Mouse (Mus musculus) hindbrain, embryonic 15.5 days (tissue): Measurements from ENCODE around the gene Khsrp. TPM values are rescaled to one million over a fixed set of nuclear protein-coding genes. Genes with fewer than 3 reads are reported as not detected.

ENCODE experiments used
- ATAC-seq: fragments of 200-750 bp; cut with Nextera tagmentation; 2 replicates; pipeline ENCODE4 v1.8.0; 2017; ENCODE audit warnings: low read depth, moderate number of reproducible peaks, moderate TSS enrichment; ENCODE audit not compliant: low FRiP score
- H3K27ac ChIP-seq: fragments of 300-500 bp; sonication (generic); replicated peaks from 2 replicates; pipeline ENCODE4 v1.5.1; 2015; ENCODE audit warnings: mild to moderate bottlenecking, inconsistent platforms
- H3K27me3 ChIP-seq: fragments of 300-500 bp; sonication (generic); 2 replicates; pipeline ENCODE4 v1.6.1; 2015; ENCODE audit warnings: control low read depth, inconsistent platforms
- H3K36me3 ChIP-seq: fragments of 300-500 bp; sonication (generic); 2 replicates; pipeline ENCODE4 v1.6.1; 2015; ENCODE audit warnings: control low read depth, inconsistent platforms
- H3K4me1 ChIP-seq: fragments of 300-500 bp; sonication (generic); replicated peaks from 2 replicates; pipeline ENCODE4 v1.6.1; 2015; ENCODE audit warnings: control low read depth, inconsistent platforms
- H3K4me2 ChIP-seq: fragments of 300-500 bp; sonication (generic); 2 replicates; pipeline ENCODE4 v1.6.1; 2015; ENCODE audit warnings: moderate library complexity, mild to moderate bottlenecking, inconsistent platforms
- H3K4me3 ChIP-seq: fragments of 300-500 bp; sonication (generic); 2 replicates; pipeline ENCODE4 v1.5.1; 2015; ENCODE audit warnings: mild to moderate bottlenecking, inconsistent platforms
- H3K9ac ChIP-seq: fragments of 300-500 bp; sonication (generic); 2 replicates; pipeline ENCODE4 v1.6.1; 2015; ENCODE audit warnings: inconsistent platforms
- H3K9me3 ChIP-seq: fragments of 300-500 bp; sonication (generic); 2 replicates; pipeline ENCODE4 v1.6.1; 2016; ENCODE audit warnings: control low read depth, inconsistent platforms
- WGBS: fragments of 180-500 bp; shearing (Covaris S2); methylation state at CpG from one replicate; pipeline ENCODE4 v1.1.7; 2015; 5-methylcytosine and 5-hydroxymethylcytosine counted together
- polyA plus RNA-seq: library from polyadenylated mRNA; unstranded; fragments of >200 nt; fragmentation: Nextera tagmentation; extraction: Ambion mirVana; gene quantifications from 2 replicates; pipeline ENCODE4 v1.2.1, GENCODE M21; 2015

The Khsrp gene
- polyA plus RNA-seq, 1 experiment from 2014 or later: 31.2 TPM

GRCm38 (mm10) chr17:56996506-56996905 lies 34.8 kb downstream of the Khsrp start:
- peaks cover 26% of the 10 kb centered on the region for H3K4me1 ChIP-seq
- H3K4me3 ChIP-seq: peak overlapping the region; percentile 90; the same call in 1 of the 2 replicates
- 77% methylated on average over 2 of the region's 2 CpGs for WGBS
- peak overlapping the region; percentile 78; the same call in 1 of the 2 replicates for H3K4me2 ChIP-seq
- H3K36me3 ChIP-seq: peaks cover 45% of the 10 kb centered on the region
- no peaks in the 10 kb centered on the region for H3K9me3 ChIP-seq
- no peak overlapping the region for H3K9ac ChIP-seq
- H3K27ac ChIP-seq: peak overlapping the region; percentile 85; the same call in 1 of the 2 replicates
- H3K27me3 ChIP-seq: no peaks in the 10 kb centered on the region
- no peak for ATAC-seq

DNA sequence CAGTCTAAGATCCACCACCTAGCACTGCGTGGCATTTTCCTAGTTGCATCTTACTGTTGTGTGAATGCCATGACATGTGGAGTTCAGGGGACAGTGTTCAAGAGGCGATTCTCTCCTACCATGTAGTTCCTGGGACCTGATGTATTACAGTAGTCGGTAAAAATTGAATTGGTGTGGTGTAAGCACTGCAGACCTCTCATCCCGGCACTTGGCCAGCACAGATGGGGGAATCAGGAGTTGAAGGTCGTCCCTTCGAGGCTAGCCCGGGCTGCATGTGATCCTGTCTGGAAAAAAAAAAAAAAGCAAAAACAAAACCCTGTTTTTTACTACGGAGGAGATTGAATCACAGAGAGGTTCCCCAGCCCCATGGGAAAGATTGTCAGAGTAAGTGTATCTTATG lies 36.3 kb downstream of the Khsrp start:
- no peak overlapping the region for H3K4me3 ChIP-seq

GRCm38 (mm10) chr17:56990966-56991365 lies 40.4 kb downstream of the Khsrp start:
- Histone ChIP-seq H3K27ac (no peak overlapping the region), H3K9ac (peak overlapping the region; percentile 71), H3K9me3 (no peaks in the 10 kb centered on the region), H3K4me3 (peak overlapping the region; percentile 61), H3K4me1 (peaks cover 22% of the 10 kb centered on the region), H3K4me2 (peak overlapping the region; percentile 86), H3K36me3 (peaks cover 35% of the 10 kb centered on the region), H3K27me3 (no peaks in the 10 kb centered on the region)
- ATAC-seq: no peak
- WGBS: 73% methylated on average over 2 of the region's 2 CpGs

More for the DNA sequence above, 36.3 kb downstream of the Khsrp start:
- WGBS: 93% methylated on average over 8 of the region's 8 CpGs
- H3K4me2 ChIP-seq: no peak overlapping the region
- ATAC-seq: no peak
- H3K27me3 ChIP-seq: no peaks in the 10 kb centered on the region
- H3K9ac ChIP-seq: no peak overlapping the region
- no peaks in the 10 kb centered on the region for H3K9me3 ChIP-seq
- no peak overlapping the region for H3K27ac ChIP-seq
- peaks cover 34% of the 10 kb centered on the region for H3K4me1 ChIP-seq
- peaks cover 45% of the 10 kb centered on the region for H3K36me3 ChIP-seq

- Histone ChIP-seq H3K27me3 (no peaks in the 10 kb centered on the region), H3K9ac (peak within 1 kb of the TSS; percentile 71), H3K4me3 (peak within 1 kb of the TSS; percentile 61), H3K4me1 (peaks cover 22% of the 10 kb centered on the region), H3K36me3 (peaks cover 28% of the 10 kb centered on the region), H3K9me3 (no peaks in the 10 kb centered on the region), H3K4me2 (peak within 1 kb of the TSS; percentile 86), H3K27ac (peak within 1 kb of the TSS; percentile 92)
- under 1% methylated on average over 52 of the region's 52 CpGs for WGBS
- ATAC-seq: peak; percentile 96
Observed at GRCm38 (mm10) chr17:56990115-56990746, 41.1 kb downstream of the Khsrp start, which contains the start of gene Clpp. TSS of gene Clpp (plus strand) at chr17:56990305.

DNA sequence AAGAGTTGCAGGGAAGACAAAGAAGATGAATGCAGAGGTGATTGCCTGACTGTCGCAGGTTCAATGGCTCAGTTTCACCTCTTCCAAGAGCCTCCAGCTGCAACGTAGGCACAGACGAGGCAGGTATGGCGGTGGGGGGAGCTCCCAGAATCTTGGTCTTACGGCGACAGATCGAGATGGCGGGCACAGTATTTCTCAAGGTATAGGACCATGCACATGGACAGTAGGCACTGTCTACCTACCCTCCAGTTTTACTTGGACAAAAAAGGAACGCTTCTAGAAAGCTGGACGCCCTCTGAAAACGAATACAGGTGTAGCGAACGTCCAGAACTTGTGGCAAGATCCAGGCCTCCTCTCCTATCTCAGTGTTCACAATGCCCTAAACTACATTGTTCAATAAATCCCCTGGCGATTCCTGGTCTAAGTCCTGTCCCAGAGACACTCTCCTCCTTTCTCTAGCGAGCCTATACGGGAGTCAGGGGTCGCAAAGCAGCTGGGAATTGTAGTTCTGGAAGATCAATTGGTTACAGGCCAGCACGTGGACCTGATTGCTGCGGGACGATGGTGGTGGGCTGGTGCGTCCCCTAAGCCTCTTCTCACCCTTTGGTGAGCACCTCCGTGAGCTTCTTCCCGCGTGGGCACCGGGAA lies 41.7 kb downstream of the Khsrp start:
- ATAC-seq: peak; percentile 93
- H3K4me1 ChIP-seq: peaks cover 22% of the 10 kb centered on the region
- no peaks in the 10 kb centered on the region for H3K9me3 ChIP-seq
- WGBS: 3% methylated on average over 25 of the region's 25 CpGs
- H3K9ac ChIP-seq: peak overlapping the region; percentile 71
- peak overlapping the region; percentile 86 for H3K4me2 ChIP-seq
- H3K27ac ChIP-seq: peak overlapping the region; percentile 92
- H3K4me3 ChIP-seq: peak overlapping the region; percentile 61
- peaks cover 22% of the 10 kb centered on the region for H3K36me3 ChIP-seq
- H3K27me3 ChIP-seq: no peaks in the 10 kb centered on the region

- H3K9me3 ChIP-seq: no peaks in the 10 kb centered on the region
- H3K4me1 ChIP-seq: peaks cover 22% of the 10 kb centered on the region
- H3K36me3 ChIP-seq: peaks cover 17% of the 10 kb centered on the region
- H3K27me3 ChIP-seq: no peaks in the 10 kb centered on the region
- H3K9ac ChIP-seq: peak overlapping the region; percentile 71; the same call in 1 of the 2 replicates
- peak overlapping the region; percentile 61 for H3K4me3 ChIP-seq
- ATAC-seq: no peak
- 73% methylated on average over 7 of the region's 7 CpGs for WGBS
- H3K27ac ChIP-seq: peak overlapping the region; percentile 92
- H3K4me2 ChIP-seq: peak overlapping the region; percentile 86
Observed at GRCm38 (mm10) chr17:56988921-56989430, 42.3 kb downstream of the Khsrp start.

DNA sequence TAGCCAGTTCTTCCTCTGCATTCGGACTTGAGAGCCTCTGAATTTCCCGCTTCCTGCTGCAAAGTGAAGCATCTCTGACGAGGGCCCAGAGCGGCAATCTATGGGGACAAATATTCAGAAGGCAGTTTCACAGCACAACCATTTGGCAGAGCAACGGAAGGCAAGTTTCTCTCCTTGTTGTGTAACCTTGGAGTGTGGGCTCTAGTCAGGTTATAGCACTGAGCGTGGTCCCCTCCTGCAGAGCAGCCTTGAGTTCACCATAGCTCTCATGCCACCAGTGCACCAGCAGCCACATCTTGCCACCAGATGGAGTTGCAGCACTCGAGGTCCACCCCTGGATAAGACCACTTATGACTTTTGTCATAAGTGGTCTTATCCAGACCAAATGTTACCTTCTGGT lies 42.9 kb downstream of the Khsrp start:
- H3K4me2 ChIP-seq: no peak overlapping the region
- H3K27ac ChIP-seq: no peak overlapping the region
- H3K4me3 ChIP-seq: no peak overlapping the region
- no peaks in the 10 kb centered on the region for H3K27me3 ChIP-seq
- 89% methylated on average over 7 of the region's 7 CpGs for WGBS
- no peak for ATAC-seq
- peaks cover 11% of the 10 kb centered on the region for H3K36me3 ChIP-seq
- no peak overlapping the region for H3K9ac ChIP-seq
- H3K9me3 ChIP-seq: no peaks in the 10 kb centered on the region
- peaks cover 22% of the 10 kb centered on the region for H3K4me1 ChIP-seq

- ATAC-seq: no peak
- Histone ChIP-seq H3K4me2 (no peak overlapping the region), H3K27ac (no peak overlapping the region), H3K4me3 (no peak overlapping the region), H3K36me3 (no peaks in the 10 kb centered on the region), H3K9me3 (no peaks in the 10 kb centered on the region), H3K4me1 (peaks cover 9% of the 10 kb centered on the region), H3K9ac (no peak overlapping the region), H3K27me3 (no peaks in the 10 kb centered on the region)
- 92% methylated on average over 3 of the region's 3 CpGs for WGBS
Observed at GRCm38 (mm10) chr17:56986105-56986805, 45.1 kb downstream of the Khsrp start.

DNA sequence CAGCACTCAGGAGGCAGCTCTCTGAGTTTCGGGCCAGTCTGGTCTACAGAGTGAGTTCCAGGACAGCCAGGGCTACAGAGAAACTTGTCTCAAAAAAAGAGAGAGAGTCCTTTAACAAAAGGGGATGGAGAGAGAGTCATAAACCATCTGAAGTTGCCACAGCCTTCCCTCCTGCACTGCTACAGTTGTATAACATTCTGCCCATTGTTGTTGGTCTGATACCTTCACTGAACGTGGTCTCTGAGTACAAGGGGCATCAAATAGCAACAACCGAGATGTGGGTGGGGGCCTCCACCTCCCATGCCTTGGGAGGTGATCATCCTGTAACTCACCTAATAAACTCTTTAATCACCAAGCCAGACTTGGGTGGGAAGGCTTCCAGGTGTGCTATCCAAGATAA lies 45.7 kb downstream of the Khsrp start:
- ATAC-seq: no peak
- H3K27ac ChIP-seq: no peak overlapping the region
- H3K4me3 ChIP-seq: no peak overlapping the region
- H3K36me3 ChIP-seq: no peaks in the 10 kb centered on the region
- 0 out of 2 replicates have a peak, but pooled peaks cover 4% of the 10 kb centered on the region for H3K4me1 ChIP-seq
- no peaks in the 10 kb centered on the region for H3K27me3 ChIP-seq
- H3K9ac ChIP-seq: no peak overlapping the region
- no peak overlapping the region for H3K4me2 ChIP-seq
- H3K9me3 ChIP-seq: no peaks in the 10 kb centered on the region
- WGBS: 82% methylated on average over 3 of the region's 3 CpGs

DNA sequence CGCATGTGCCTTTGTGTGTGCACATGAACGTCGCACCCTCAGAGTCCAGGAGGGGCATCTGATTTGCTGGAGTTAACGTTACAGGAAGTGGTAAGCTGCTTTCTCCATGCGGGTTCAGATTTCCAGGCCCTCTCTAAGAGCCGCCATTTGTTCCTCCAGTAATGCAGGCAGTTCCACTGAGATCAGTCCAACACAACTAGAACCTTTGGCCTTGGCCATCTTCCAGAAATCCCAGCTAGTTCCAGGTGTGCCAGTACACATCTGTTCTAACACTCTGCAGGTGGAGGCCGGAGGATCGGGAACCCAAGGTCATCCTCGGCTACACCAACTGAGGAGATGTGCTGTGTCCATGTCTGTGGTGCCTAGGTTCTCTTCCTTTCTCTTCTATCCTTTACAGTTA lies 46.4 kb downstream of the Khsrp start:
- Histone ChIP-seq H3K9ac (no peak overlapping the region), H3K27ac (no peak overlapping the region), H3K4me2 (no peak overlapping the region), H3K27me3 (no peaks in the 10 kb centered on the region), H3K9me3 (no peaks in the 10 kb centered on the region), H3K4me1 (0 out of 2 replicates have a peak, but pooled peaks cover 4% of the 10 kb centered on the region), H3K4me3 (no peak overlapping the region), H3K36me3 (no peaks in the 10 kb centered on the region)
- 91% methylated on average over 9 of the region's 9 CpGs for WGBS
- ATAC-seq: no peak

DNA sequence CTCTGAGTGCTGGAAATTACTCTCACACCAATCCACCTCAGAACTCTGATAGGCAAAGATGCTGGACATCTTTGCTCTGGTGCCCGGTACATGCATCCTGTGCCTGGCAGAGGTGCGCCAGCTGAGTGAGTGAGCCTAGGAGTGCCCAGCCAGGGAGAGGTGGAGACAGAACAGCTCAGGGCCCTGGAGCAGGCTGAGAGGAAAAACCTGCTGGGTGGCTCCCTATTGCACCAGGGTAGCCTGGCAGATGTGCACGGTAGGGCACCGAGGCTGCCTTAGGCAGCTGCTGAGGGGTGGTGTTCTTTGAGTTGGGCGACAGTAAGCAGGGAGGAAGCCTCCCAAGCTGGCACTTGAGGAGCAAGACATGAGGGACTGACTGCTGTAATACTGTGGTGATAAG lies 49.3 kb downstream of the Khsrp start, which contains the start of gene Acer1:
Gene Acer1, minus strand, starts transcription at position 114 of the 400 bp plus-strand sequence.
- no peak within 1 kb of the TSS for H3K4me2 ChIP-seq
- no peak within 1 kb of the TSS for H3K9ac ChIP-seq
- H3K4me1 ChIP-seq: no peaks in the 10 kb centered on the region
- no peak within 1 kb of the TSS for H3K27ac ChIP-seq
- no peaks in the 10 kb centered on the region for H3K9me3 ChIP-seq
- no peak within 1 kb of the TSS for H3K4me3 ChIP-seq
- ATAC-seq: no peak
- H3K36me3 ChIP-seq: no peaks in the 10 kb centered on the region
- WGBS: 77% methylated on average over 5 of the region's 5 CpGs
- H3K27me3 ChIP-seq: no peaks in the 10 kb centered on the region

DNA sequence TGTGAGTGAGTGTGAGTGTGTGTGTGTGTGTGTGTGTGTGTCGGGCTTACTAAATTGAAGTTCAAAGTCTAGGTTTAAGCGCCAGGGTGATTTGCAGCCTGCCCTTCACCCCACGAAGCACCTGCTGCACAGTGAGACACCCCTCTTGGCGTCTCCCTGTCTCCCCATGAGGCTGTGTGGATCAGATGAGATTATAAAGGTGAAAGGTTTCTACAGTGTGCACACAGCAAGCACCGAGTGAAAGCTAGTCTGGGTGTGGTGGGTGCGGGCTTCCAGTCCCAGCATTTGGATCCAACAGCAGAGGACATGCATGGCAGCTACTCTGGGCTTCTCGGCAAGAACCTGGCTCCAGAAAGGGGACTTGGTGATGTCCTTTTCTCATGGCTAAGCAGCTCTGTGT lies 50.3 kb downstream of the Khsrp start:
- no peak for ATAC-seq
- H3K9me3 ChIP-seq: no peaks in the 10 kb centered on the region
- H3K27ac ChIP-seq: no peak overlapping the region
- H3K4me2 ChIP-seq: no peak overlapping the region
- WGBS: 85% methylated on average over 7 of the region's 7 CpGs
- no peak overlapping the region for H3K4me3 ChIP-seq
- H3K36me3 ChIP-seq: no peaks in the 10 kb centered on the region
- no peaks in the 10 kb centered on the region for H3K27me3 ChIP-seq
- no peak overlapping the region for H3K9ac ChIP-seq
- H3K4me1 ChIP-seq: no peaks in the 10 kb centered on the region
